Mouse (Mus musculus): ENCODE results near the gene Ubap1l.

- no peak for TF ChIP-seq POLR2A (IDR thresholded peaks at IDR 0.05; ENCODE audit: extremely low read depth, insufficient read depth, low read length)
- TF ChIP-seq CTCF (IDR thresholded peaks at IDR 0.05; ENCODE audit: low read depth, low read length): no peak
Measured at GRCm38 (mm10) chr9:65333958-65334357, 26.9 kb upstream of the Ubap1l start.

All from liver, adult 2 months (tissue).